Mouse (Mus musculus): ENCODE results near the gene Csnk1d. TPM values are rescaled to one million over a fixed set of nuclear protein-coding genes. Genes with fewer than 3 reads are reported as not detected.

Gene Csnk1d
- 10 to 100 TPM; 50.0 to 53.7 TPM for total RNA-seq (2021)
- long read RNA-seq, experiment 1, transcript Csnk1d-202 (10 exons, 3,500 nt): minor isoform, 19 of 104 reads
- long read RNA-seq, experiment 1, transcript Csnk1d-201 (9 exons, 3,675 nt): major isoform, 58 of 104 reads
- long read RNA-seq, experiment 1, partial matches to known transcripts: 7 of 104 reads
- long read RNA-seq, experiment 1, other reads (novel, unspliced or antisense): 20 of 104 reads
- long read RNA-seq, experiment 2, transcript Csnk1d-201 (9 exons, 3,675 nt): major isoform, 47 of 99 reads
- long read RNA-seq, experiment 2, transcript Csnk1d-202 (10 exons, 3,500 nt): minor isoform, 15 of 99 reads
- long read RNA-seq, experiment 2, partial matches to known transcripts: 32 of 99 reads
- long read RNA-seq, experiment 2, other reads (novel, unspliced or antisense): 5 of 99 reads

DNA sequence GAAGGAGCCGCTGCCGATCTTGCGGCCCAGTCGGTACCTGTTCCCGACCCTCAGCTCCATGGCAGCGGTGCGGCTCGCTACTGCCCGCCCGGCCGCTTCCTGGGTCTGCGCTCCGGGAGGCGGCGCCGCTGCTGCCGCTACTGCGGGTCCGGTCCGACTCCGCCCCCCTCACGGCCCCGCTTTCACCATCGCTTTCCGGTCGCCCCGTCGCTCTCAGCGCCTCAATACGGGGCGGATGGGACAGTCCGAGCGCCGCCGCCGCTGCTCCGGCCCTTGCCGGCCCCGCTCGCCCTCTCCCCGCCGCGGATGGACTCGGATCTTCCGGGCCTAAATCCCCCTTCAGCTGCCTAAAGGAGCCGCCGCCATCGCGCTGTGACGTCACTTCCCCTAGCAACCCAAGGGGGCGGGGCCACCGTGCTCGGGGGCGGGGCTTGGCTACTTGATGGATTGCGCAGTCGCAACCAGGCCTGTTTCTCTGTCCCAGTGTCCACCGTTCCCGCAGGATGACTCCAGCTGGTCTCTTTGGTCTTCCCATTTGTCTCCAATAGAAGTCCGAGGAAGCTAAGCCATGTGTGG lies at the start of gene Csnk1d:
Gene Csnk1d, minus strand, starts transcription at position 380 of the 576 bp plus-strand sequence.
- intact Hi-C loops (cut with DNase I): no loop called here
- Histone ChIP-seq H3K27ac (peak within 1 kb of the TSS; percentile 100), H3K4me3 (peak within 1 kb of the TSS; percentile 94)
- DNase-seq: peak; percentile 98
- 0 out of 2 replicates have a peak, but pooled peaks have one; percentile 1 for TF ChIP-seq CTCF (IDR thresholded peaks at IDR 0.05)

- intact Hi-C loops (cut with DNase I): no loop called here
- no peak within 1 kb of the TSS for H3K27ac ChIP-seq
- no peak within 1 kb of the TSS for H3K4me3 ChIP-seq
- DNase-seq: no peak
- no peak for TF ChIP-seq CTCF (IDR thresholded peaks at IDR 0.05)
Observed at GRCm38 (mm10) chr11:121039302-121039701, 48.2 kb upstream of the Csnk1d start, which contains the start of gene Cd7. Cd7 (minus strand) TSS chr11:121039418.

- DNase-seq: no peak
- intact Hi-C loops (cut with DNase I): no loop called here
- no peak overlapping the region for H3K4me3 ChIP-seq
Observed at GRCm38 (mm10) chr11:121038366-121039240, 47.5 kb upstream of the Csnk1d start.

DNA sequence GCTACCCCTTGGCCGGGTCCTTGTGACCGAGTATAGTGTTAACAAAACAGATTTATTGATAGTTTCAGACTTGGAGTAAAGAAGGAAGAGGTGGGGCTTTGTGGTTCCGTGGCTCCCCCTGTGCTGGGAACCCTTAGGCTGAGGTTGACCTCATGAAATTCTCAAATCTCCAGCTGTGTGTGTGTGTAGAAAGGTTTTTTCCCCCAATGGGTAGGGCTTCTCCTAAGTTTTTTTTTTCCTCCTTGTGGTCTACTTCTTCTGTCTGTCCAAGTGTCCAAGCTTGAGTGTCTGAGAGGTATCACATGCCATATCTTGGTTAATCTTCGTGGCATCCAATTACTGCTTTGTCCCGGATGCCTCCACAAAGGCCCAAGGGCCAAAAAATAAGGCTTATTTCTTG lies 42.0 kb upstream of the Csnk1d start:
- no peak for TF ChIP-seq CTCF (IDR thresholded peaks at IDR 0.05)
- Histone ChIP-seq H3K4me3 (no peak overlapping the region), H3K27ac (no peak overlapping the region)
- intact Hi-C loops (cut with DNase I): no loop called here
- DNase-seq: no peak

More at GRCm38 (mm10) chr11:121038366-121039240, 47.5 kb upstream of the Csnk1d start:
- no peak for TF ChIP-seq CTCF (IDR thresholded peaks at IDR 0.05)
- no peak overlapping the region for H3K27ac ChIP-seq

- Histone ChIP-seq H3K27ac (no peak overlapping the region), H3K4me3 (no peak overlapping the region)
- DNase-seq: no peak
- TF ChIP-seq CTCF (IDR thresholded peaks at IDR 0.05): no peak
- intact Hi-C loops (cut with DNase I): no loop called here
Observed at GRCm38 (mm10) chr11:121027259-121027658, 36.1 kb upstream of the Csnk1d start.

DNA sequence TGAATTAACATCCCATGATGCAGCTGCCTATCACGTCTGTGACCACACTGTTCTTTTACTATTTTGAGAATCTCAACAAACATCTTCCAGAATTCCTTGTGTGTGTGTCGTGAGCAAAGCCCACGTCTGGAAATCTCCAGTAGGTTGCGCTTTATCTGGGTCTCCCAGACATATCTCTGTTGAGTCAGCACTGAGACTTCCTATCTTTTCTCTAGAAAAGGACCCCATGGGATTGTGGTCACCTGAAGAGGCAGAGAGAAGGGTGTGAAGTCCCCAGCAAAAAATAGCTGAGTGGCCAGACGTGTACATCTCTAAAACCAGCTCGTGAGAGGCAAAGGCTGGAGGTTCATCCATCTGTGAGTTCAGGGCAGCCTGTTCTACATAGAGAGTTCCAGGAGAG lies 33.0 kb upstream of the Csnk1d start:
- no peak for DNase-seq
- TF ChIP-seq CTCF (IDR thresholded peaks at IDR 0.05): no peak
- H3K27ac ChIP-seq: no peak overlapping the region
- intact Hi-C loops (cut with DNase I): no loop called here
- no peak overlapping the region for H3K4me3 ChIP-seq

- intact Hi-C loops (cut with DNase I): loop anchor here (2.0 to 5.0 kb wide), 2 partner anchors 21 to 183 kb away; partner anchors contain the start of genes Hexdc and Ogfod3
- H3K4me3 ChIP-seq: no peak overlapping the region
- no peak for DNase-seq
- no peak overlapping the region for H3K27ac ChIP-seq
- no peak for TF ChIP-seq CTCF (IDR thresholded peaks at IDR 0.05)
Observed at GRCm38 (mm10) chr11:121019501-121019900, 28.4 kb upstream of the Csnk1d start.

DNA sequence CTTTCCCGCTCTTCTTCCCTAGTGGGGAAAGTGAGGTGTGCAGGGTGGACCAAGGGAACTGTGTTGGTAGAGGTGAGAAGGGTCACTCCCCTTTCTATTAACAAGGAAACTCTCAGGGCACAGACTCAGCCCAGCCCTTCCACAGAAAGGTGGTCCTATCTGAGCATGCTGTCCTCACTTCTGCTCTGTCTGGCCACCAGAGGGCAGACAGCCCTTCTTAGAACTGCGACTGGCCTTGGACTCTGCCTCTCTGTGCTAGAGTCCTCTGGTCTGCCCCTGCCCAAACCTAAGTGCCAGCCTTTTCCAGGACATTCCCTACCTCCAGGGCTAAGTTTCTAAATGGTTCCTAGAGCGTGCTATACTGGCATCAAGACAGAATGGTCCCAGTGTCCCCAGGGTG lies 26.6 kb upstream of the Csnk1d start:
- Histone ChIP-seq H3K4me3 (no peak overlapping the region), H3K27ac (no peak overlapping the region)
- intact Hi-C loops (cut with DNase I): loop anchor here (2.0 to 5.0 kb wide), 2 partner anchors 23 to 185 kb away; partner anchors contain the start of genes Hexdc and Ogfod3
- peak; percentile 73 for DNase-seq
- peak; percentile 81 for TF ChIP-seq CTCF (IDR thresholded peaks at IDR 0.05)

DNA sequence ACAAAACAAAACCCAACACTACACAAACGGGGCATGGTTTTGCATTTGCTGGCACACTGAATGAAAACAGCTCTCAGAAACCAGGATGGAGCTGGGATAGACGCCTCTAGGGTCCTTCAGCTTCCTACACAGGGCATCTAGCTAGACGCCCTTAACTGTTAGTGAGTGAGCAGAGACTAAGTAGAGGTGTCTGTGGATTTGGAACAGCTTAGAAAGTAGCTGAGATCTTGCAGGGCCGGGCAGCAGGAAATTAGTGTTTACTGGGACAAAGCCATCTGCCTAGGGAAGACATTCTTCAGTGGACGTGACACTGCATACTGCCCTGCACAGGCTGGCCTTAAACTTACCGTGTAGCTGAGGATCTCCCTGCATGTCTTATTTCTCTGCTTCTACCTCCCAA lies 24.3 kb upstream of the Csnk1d start:
- Histone ChIP-seq H3K27ac (no peak overlapping the region), H3K4me3 (no peak overlapping the region)
- no peak for DNase-seq
- intact Hi-C loops (cut with DNase I): loop anchor here (5.0 kb wide), 1 partner anchor 187 kb away; the partner anchor contains the start of genes Hexdc and Ogfod3
- TF ChIP-seq CTCF (IDR thresholded peaks at IDR 0.05): no peak

- intact Hi-C loops (cut with DNase I): loop anchor here (5.0 kb wide), 1 partner anchor 187 kb away; the partner anchor contains the start of genes Hexdc and Ogfod3
- peak; percentile 53 for DNase-seq
- TF ChIP-seq CTCF (IDR thresholded peaks at IDR 0.05): no peak
- H3K4me3 ChIP-seq: peak overlapping the region; percentile 64
- H3K27ac ChIP-seq: no peak overlapping the region
Observed at GRCm38 (mm10) chr11:121014896-121015300, 23.8 kb upstream of the Csnk1d start.

- Histone ChIP-seq H3K27ac (no peak overlapping the region), H3K4me3 (no peak overlapping the region)
- intact Hi-C loops (cut with DNase I): no loop called here
- DNase-seq: no peak
- TF ChIP-seq CTCF (IDR thresholded peaks at IDR 0.05): no peak
Observed at GRCm38 (mm10) chr11:121013656-121014055, 22.5 kb upstream of the Csnk1d start.

DNA sequence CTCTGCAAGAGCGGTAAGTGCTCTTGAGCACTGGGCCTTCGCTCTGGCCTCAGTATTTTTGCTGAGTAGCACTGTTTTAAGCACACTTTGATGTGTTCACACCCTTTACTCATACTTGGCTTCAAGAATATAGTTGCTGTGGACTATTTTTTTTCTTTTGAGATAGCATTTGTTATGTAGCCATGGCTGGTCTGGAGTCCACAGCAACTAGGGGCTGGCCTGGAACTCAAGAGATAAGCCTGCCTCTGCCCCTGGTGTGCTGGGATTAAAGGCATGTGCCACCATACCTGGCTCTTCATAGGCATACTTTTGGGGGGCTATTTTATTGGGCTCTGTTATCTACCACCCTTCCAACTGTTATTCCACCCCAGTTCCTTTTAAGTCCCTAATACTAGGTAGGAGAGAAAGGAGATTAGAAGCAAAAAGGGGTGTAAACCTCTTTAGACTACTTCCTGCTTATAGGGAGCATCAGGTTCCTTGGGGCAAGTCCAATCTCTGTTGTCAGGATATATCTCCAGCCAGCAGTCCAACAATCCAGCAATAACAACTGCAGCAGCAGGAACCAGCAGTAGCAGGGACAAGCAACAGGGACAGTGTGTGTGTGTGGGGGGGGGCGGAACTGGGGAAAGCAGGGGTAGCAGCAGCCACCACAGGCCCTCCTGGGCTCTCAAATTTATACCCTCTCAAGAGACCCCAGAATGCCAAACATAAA lies 19.1 kb upstream of the Csnk1d start:
- no peak overlapping the region for H3K4me3 ChIP-seq
- no peak overlapping the region for H3K27ac ChIP-seq
- no peak for TF ChIP-seq CTCF (IDR thresholded peaks at IDR 0.05)
- no peak for DNase-seq
- intact Hi-C loops (cut with DNase I): no loop called here

All from gastrocnemius, adult 2 months (tissue).